Mouse (Mus musculus) kidney, adult 8-10 months (tissue): ENCODE data around the gene Gm20896.
"Not testable (repeated sequence)": the region's sequence is repeated elsewhere in the genome, so short reads cannot be mapped to it uniquely, and the experiment has no call there.

Experiments
- DNase-seq, 2 experiments: peaks; one replicate each; pipeline ENCODE4 v3.0.0; 2022

Gm20896 gene

GRCm38 (mm10) chrY:35921426-35921825, at the start of gene Gm20896:
Gene Gm20896, minus strand, starts transcription at chrY:35921526.
- DNase-seq = not testable (repeated sequence)
